Mouse (Mus musculus): ENCODE results near the gene Hivep3. TPM values are rescaled to one million over a fixed set of nuclear protein-coding genes. Genes with fewer than 3 reads are reported as not detected.

The Hivep3 gene
- polyA plus RNA-seq, 1 experiment: 23.1 TPM

DNA sequence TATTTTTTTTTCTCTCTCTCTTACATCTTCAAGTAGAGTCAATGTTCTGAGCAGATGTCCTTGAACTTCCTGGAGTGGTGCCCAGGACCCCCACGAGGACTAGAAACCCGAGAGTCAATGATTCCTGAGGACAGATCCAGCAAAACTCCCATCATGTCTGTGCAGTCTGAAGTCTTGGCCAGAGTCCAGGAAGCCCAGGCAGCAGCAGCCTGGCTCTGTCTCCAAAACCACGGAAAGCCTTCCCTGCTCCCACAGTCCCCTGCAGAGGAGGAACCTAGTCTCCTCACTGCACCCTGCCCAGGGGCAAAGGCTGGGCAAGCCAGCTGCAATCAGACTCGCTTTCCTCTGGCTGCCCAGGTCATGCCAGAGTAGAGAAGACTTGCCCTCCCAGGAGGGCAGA, 234.5 kb downstream of the Hivep3 start:
- H3K4me1 ChIP-seq (ENCODE audit: control insufficient read depth, insufficient read depth, low read length): peaks cover 10% of the 10 kb centered on the region
- TF ChIP-seq CTCF (IDR thresholded peaks at IDR 0.05; ENCODE audit: insufficient read depth, low read length) (no peak), POLR2A (IDR thresholded peaks at IDR 0.05; ENCODE audit: borderline replicate concordance, extremely low read depth, low read depth, low read length) (no peak)
- no peak for DNase-seq
- H3K4me3 ChIP-seq (replicated peaks; ENCODE audit: extremely low read depth, low read depth, low read length): no peak overlapping the region
- WGBS: 23% methylated on average over 4 of the region's 4 CpGs

GRCm38 (mm10) chr4:119968887-119969286, 235.3 kb downstream of the Hivep3 start:
- no peak for TF ChIP-seq POLR2A (IDR thresholded peaks at IDR 0.05; ENCODE audit: borderline replicate concordance, extremely low read depth, low read depth, low read length)
- TF ChIP-seq CTCF (IDR thresholded peaks at IDR 0.05; ENCODE audit: insufficient read depth, low read length): no peak
- WGBS: 80% methylated on average over 2 of the region's 2 CpGs
- DNase-seq: no peak
- H3K4me1 ChIP-seq (ENCODE audit: control insufficient read depth, insufficient read depth, low read length): peaks cover 10% of the 10 kb centered on the region
- no peak overlapping the region for H3K4me3 ChIP-seq (replicated peaks; ENCODE audit: extremely low read depth, low read depth, low read length)

- TF ChIP-seq CTCF (IDR thresholded peaks at IDR 0.05; ENCODE audit: insufficient read depth, low read length): no peak
- TF ChIP-seq POLR2A (IDR thresholded peaks at IDR 0.05; ENCODE audit: borderline replicate concordance, extremely low read depth, low read depth, low read length): no peak
- H3K4me1 ChIP-seq (ENCODE audit: control insufficient read depth, insufficient read depth, low read length): peaks cover 9% of the 10 kb centered on the region
- H3K4me3 ChIP-seq (replicated peaks; ENCODE audit: extremely low read depth, low read depth, low read length): no peak overlapping the region
- 58% methylated on average over 9 of the region's 9 CpGs for WGBS
- no peak for DNase-seq
These were observed 236.6 kb downstream of the Hivep3 start for GRCm38 (mm10) chr4:119970166-119970565.

DNA sequence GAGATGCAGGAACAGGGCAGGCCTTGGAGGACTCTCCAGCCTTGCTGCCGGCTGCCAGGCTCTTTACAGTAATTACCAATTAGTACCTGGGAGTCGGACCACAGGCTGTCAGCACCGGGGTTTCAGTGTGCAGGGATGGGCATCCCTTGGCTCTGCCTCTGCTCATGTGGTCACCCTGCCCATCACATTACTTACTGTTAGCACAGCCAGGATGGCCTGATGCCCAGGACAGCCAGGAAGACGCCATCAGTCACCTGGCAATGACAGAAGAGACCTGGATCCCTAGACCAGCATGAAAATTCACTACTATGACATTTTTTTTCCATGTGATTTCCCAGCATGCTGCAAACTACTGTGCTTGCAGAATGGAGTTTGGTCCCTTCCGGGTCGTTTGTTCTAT, 238.8 kb downstream of the Hivep3 start:
- no peak for TF ChIP-seq POLR2A (IDR thresholded peaks at IDR 0.05; ENCODE audit: borderline replicate concordance, extremely low read depth, low read depth, low read length)
- no peak for TF ChIP-seq CTCF (IDR thresholded peaks at IDR 0.05; ENCODE audit: insufficient read depth, low read length)
- DNase-seq: no peak
- Histone ChIP-seq H3K4me3 (replicated peaks; ENCODE audit: extremely low read depth, low read depth, low read length) (no peak overlapping the region), H3K4me1 (ENCODE audit: control insufficient read depth, insufficient read depth, low read length) (no peaks in the 10 kb centered on the region)
- WGBS: 90% methylated on average over 6 of the region's 6 CpGs

- Histone ChIP-seq H3K4me3 (replicated peaks; ENCODE audit: extremely low read depth, low read depth, low read length) (no peak overlapping the region), H3K4me1 (ENCODE audit: control insufficient read depth, insufficient read depth, low read length) (peaks cover 4% of the 10 kb centered on the region; the same call in 1 of the 2 replicates)
- TF ChIP-seq POLR2A (IDR thresholded peaks at IDR 0.05; ENCODE audit: borderline replicate concordance, extremely low read depth, low read depth, low read length) (no peak), CTCF (IDR thresholded peaks at IDR 0.05; ENCODE audit: insufficient read depth, low read length) (no peak)
- WGBS: 82% methylated on average over 9 of the region's 9 CpGs
- no peak for DNase-seq
These were observed 240.4 kb downstream of the Hivep3 start for GRCm38 (mm10) chr4:119973729-119974605.

- DNase-seq: no peak
- H3K4me3 ChIP-seq (replicated peaks; ENCODE audit: extremely low read depth, low read depth, low read length): no peak overlapping the region
- 83% methylated on average over 10 of the region's 10 CpGs for WGBS
- peaks cover 4% of the 10 kb centered on the region for H3K4me1 ChIP-seq (ENCODE audit: control insufficient read depth, insufficient read depth, low read length)
- TF ChIP-seq CTCF (IDR thresholded peaks at IDR 0.05; ENCODE audit: insufficient read depth, low read length) (no peak), POLR2A (IDR thresholded peaks at IDR 0.05; ENCODE audit: borderline replicate concordance, extremely low read depth, low read depth, low read length) (no peak)
These were observed 241.7 kb downstream of the Hivep3 start for GRCm38 (mm10) chr4:119975242-119975641.

DNA sequence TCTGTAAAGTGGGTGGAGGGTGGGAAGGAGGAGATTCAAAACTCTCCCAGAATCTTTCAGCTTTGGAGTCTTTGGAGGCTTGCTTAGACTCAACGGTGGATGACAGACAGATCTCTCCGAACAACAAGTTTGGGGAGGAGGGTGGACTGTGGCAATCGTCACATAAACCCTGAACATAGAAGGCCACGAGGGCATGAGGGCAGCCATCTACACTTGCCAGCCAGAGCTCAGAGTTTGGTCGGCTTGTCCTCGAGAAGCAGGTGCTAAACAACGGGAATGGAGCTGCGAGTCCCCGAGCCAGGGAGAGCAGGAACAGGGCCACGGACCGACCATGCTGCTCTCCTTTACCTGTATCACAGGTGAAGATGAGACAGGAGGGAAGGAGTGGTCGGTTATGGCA, 242.2 kb downstream of the Hivep3 start:
- TF ChIP-seq CTCF (IDR thresholded peaks at IDR 0.05; ENCODE audit: insufficient read depth, low read length): no peak
- no peak for TF ChIP-seq POLR2A (IDR thresholded peaks at IDR 0.05; ENCODE audit: borderline replicate concordance, extremely low read depth, low read depth, low read length)
- Histone ChIP-seq H3K4me1 (ENCODE audit: control insufficient read depth, insufficient read depth, low read length) (peaks cover 4% of the 10 kb centered on the region), H3K4me3 (replicated peaks; ENCODE audit: extremely low read depth, low read depth, low read length) (no peak overlapping the region)
- WGBS: 77% methylated on average over 12 of the region's 12 CpGs
- no peak for DNase-seq

GRCm38 (mm10) chr4:119976428-119977168, 243.0 kb downstream of the Hivep3 start:
- WGBS: 28% methylated on average over 3 of the region's 3 CpGs
- DNase-seq: no peak
- no peak overlapping the region for H3K4me3 ChIP-seq (replicated peaks; ENCODE audit: extremely low read depth, low read depth, low read length)
- peaks cover 4% of the 10 kb centered on the region for H3K4me1 ChIP-seq (ENCODE audit: control insufficient read depth, insufficient read depth, low read length)
- TF ChIP-seq POLR2A (IDR thresholded peaks at IDR 0.05; ENCODE audit: borderline replicate concordance, extremely low read depth, low read depth, low read length) (no peak), CTCF (IDR thresholded peaks at IDR 0.05; ENCODE audit: insufficient read depth, low read length) (no peak)

- TF ChIP-seq POLR2A (IDR thresholded peaks at IDR 0.05; ENCODE audit: borderline replicate concordance, extremely low read depth, low read depth, low read length): no peak
- no peak for TF ChIP-seq CTCF (IDR thresholded peaks at IDR 0.05; ENCODE audit: insufficient read depth, low read length)
- H3K4me1 ChIP-seq (ENCODE audit: control insufficient read depth, insufficient read depth, low read length): peaks cover 4% of the 10 kb centered on the region
- no peak for DNase-seq
- WGBS: 47% methylated on average over 7 of the region's 7 CpGs
- H3K4me3 ChIP-seq (replicated peaks; ENCODE audit: extremely low read depth, low read depth, low read length): no peak overlapping the region
These were observed 244.4 kb downstream of the Hivep3 start for GRCm38 (mm10) chr4:119977817-119978491.

Data from lung, adult 2 months (tissue).